8 mouse cellular contexts compared by ENCODE assay signal in genomic region chr7:16895511-16895910, GRCm38 (mm10). TPM values are rescaled to one million over a fixed set of nuclear protein-coding genes. Genes with fewer than 3 reads are reported as not detected.
DNase-seq lines count a peak whose midpoint lies in the region; ATAC-seq lines count a peak whose summit lies in the region.

No protein-coding gene starts in this region.

- no peaks in the 10 kb centered on the region for H3K36me3 ChIP-seq in heart, embryonic 13.5 days
- peaks cover 7% of the 10 kb centered on the region for H3K36me3 ChIP-seq in embryonic facial prominence, embryonic 10.5 days (replicated peaks)
- no peaks in the 10 kb centered on the region for H3K36me3 ChIP-seq in hindbrain, embryonic 14.5 days (replicated peaks; ENCODE audit: control insufficient read depth, insufficient read depth)
- H3K36me3 ChIP-seq in midbrain, embryonic 11.5 days (ENCODE audit: control insufficient read depth, insufficient read depth, low read length) = no peaks in the 10 kb centered on the region

- H3K27me3 ChIP-seq in heart, embryonic 13.5 days (replicated peaks) = peaks cover 60% of the 10 kb centered on the region
- H3K27me3 ChIP-seq in embryonic facial prominence, embryonic 10.5 days (replicated peaks; ENCODE audit: low read depth, poor library complexity, severe bottlenecking) = peaks cover 36% of the 10 kb centered on the region
- H3K27me3 ChIP-seq in hindbrain, embryonic 14.5 days (ENCODE audit: control insufficient read depth, insufficient read depth, low read length) = peaks cover 17% of the 10 kb centered on the region
- peaks cover 28% of the 10 kb centered on the region for H3K27me3 ChIP-seq in midbrain, embryonic 11.5 days (ENCODE audit: control insufficient read depth, insufficient read depth, low read length)

- H3K27ac ChIP-seq in heart, embryonic 13.5 days (replicated peaks) = no peak overlapping the region
- H3K27ac ChIP-seq in embryonic facial prominence, embryonic 10.5 days (replicated peaks) = 0 out of 2 replicates have a peak overlapping the region, but pooled peaks have one; percentile 35
- H3K27ac ChIP-seq in hindbrain, embryonic 14.5 days = no peak overlapping the region
- H3K27ac ChIP-seq in midbrain, embryonic 11.5 days (ENCODE audit: low read depth, low read length) = no peak overlapping the region

- peaks cover 44% of the 10 kb centered on the region for H3K4me1 ChIP-seq in heart, embryonic 13.5 days
- peaks cover 63% of the 10 kb centered on the region for H3K4me1 ChIP-seq in embryonic facial prominence, embryonic 10.5 days
- H3K4me1 ChIP-seq in hindbrain, embryonic 14.5 days (replicated peaks; ENCODE audit: control insufficient read depth, insufficient read depth, low read length) = peaks cover 17% of the 10 kb centered on the region
- H3K4me1 ChIP-seq in midbrain, embryonic 11.5 days (ENCODE audit: control insufficient read depth, insufficient read depth, low read length) = peaks cover 25% of the 10 kb centered on the region

- no peaks in the 10 kb centered on the region for H3K9me3 ChIP-seq in heart, embryonic 13.5 days
- no peaks in the 10 kb centered on the region for H3K9me3 ChIP-seq in embryonic facial prominence, embryonic 10.5 days
- no peaks in the 10 kb centered on the region for H3K9me3 ChIP-seq in hindbrain, embryonic 14.5 days (ENCODE audit: control insufficient read depth, low read length)
- no peaks in the 10 kb centered on the region for H3K9me3 ChIP-seq in midbrain, embryonic 11.5 days (ENCODE audit: control insufficient read depth, low read length)

- no peak for DNase-seq in heart, postnatal 36 days
- no peak for DNase-seq in embryonic facial prominence, embryonic 10.5 days (ENCODE audit: low spot score)
- no peak for DNase-seq in hindbrain, embryonic 14.5 days (ENCODE audit: low spot score)
- DNase-seq in midbrain, embryonic 11.5 days (ENCODE audit: low spot score, missing footprints) = no peak
- no peak for DNase-seq in left cerebral cortex, adult 8-10 months (ENCODE audit: low spot score in 2 of 2)
- no peak for DNase-seq in spleen, adult 12 weeks (ENCODE audit: low spot score)
- no peak for DNase-seq in left cerebral cortex, adult 9 months (ENCODE audit: low spot score in 2 of 2)

- ATAC-seq in heart, embryonic 13.5 days (ENCODE audit: extremely low read depth, insufficient number of reproducible peaks, low FRiP score, low TSS enrichment) = no peak
- no peak for ATAC-seq in hindbrain, embryonic 14.5 days (ENCODE audit: low FRiP score)
- ATAC-seq in midbrain, embryonic 11.5 days (ENCODE audit: low FRiP score) = no peak

- 37% methylated on average over 10 of the region's 10 CpGs for WGBS in heart, embryonic 13.5 days
- 31% methylated on average over 10 of the region's 10 CpGs for WGBS in embryonic facial prominence, embryonic 10.5 days
- 27% methylated on average over 10 of the region's 10 CpGs for WGBS in hindbrain, embryonic 14.5 days
- WGBS in midbrain, embryonic 11.5 days = 33% methylated on average over 10 of the region's 10 CpGs

- peak overlapping the region; percentile 72 for H3K4me2 ChIP-seq in heart, embryonic 13.5 days
- H3K4me2 ChIP-seq in hindbrain, embryonic 14.5 days (replicated peaks) = peak overlapping the region; percentile 48
- H3K4me2 ChIP-seq in midbrain, embryonic 11.5 days = peak overlapping the region; percentile 45

- H3K4me3 ChIP-seq in heart, embryonic 13.5 days = peak overlapping the region; percentile 35
- peak overlapping the region; percentile 55 for H3K4me3 ChIP-seq in embryonic facial prominence, embryonic 10.5 days
- peak overlapping the region; percentile 15; the same call in 1 of the 2 replicates for H3K4me3 ChIP-seq in hindbrain, embryonic 14.5 days (replicated peaks; ENCODE audit: low read length)
- H3K4me3 ChIP-seq in midbrain, embryonic 11.5 days (ENCODE audit: low read depth, low read length) = peak overlapping the region; percentile 14; the same call in 1 of the 2 replicates

- peak overlapping the region; percentile 71 for H3K9ac ChIP-seq in heart, embryonic 13.5 days
- H3K9ac ChIP-seq in hindbrain, embryonic 14.5 days = 0 out of 2 replicates have a peak overlapping the region, but pooled peaks have one; percentile 20
- H3K9ac ChIP-seq in midbrain, embryonic 11.5 days (ENCODE audit: low read length) = peak overlapping the region; percentile 24; the same call in 1 of the 2 replicates

- intact Hi-C loops in heart, postnatal 36 days (cut with DNase I) = loop anchor here (1.0 kb wide), 1 partner anchor 18 kb away; no protein-coding TSS in a partner anchor

RNA-seq across cellular contexts. Expression of gene Gng8, which starts 3.9 kb away (rescaled TPM):
- polyA plus RNA-seq in heart, embryonic 13.5 days (2015; fragmentation: Nextera tagmentation; extraction: Ambion mirVana) = 4.5 and 4.9 TPM in 2 replicates
- total RNA-seq in heart, postnatal 36 days (2021) = 1 to 10 TPM in 1 of 2 experiments, under 1 TPM in 1; 0.54 to 1.3 TPM
- polyA plus RNA-seq in embryonic facial prominence, embryonic 10.5 days (2016; fragmentation: Nextera tagmentation; extraction: Ambion mirVana) = 14.7 and 20.3 TPM in 2 replicates
- polyA plus RNA-seq in hindbrain, embryonic 14.5 days (2014; fragmentation: Nextera tagmentation; extraction: Ambion mirVana) = 0.78 and 2.5 TPM in 2 replicates
- polyA plus RNA-seq in midbrain, embryonic 11.5 days (2014; fragmentation: Nextera tagmentation; extraction: Ambion mirVana) = 9.7 and 10.2 TPM in 2 replicates
- 1 to 10 TPM; 2.1 to 3.5 (median 3.5) TPM for total RNA-seq in left cerebral cortex, adult 8-10 months (2022)

RNA-seq across cellular contexts. Expression of gene Ptgir, which starts 10.8 kb away (rescaled TPM):
- 0.32 and 0.59 TPM in 2 replicates for polyA plus RNA-seq in heart, embryonic 13.5 days (2015; fragmentation: Nextera tagmentation; extraction: Ambion mirVana)
- 1 to 10 TPM; 2.9 TPM for total RNA-seq in heart, postnatal 36 days (2021)
- 0.52 and 0.64 TPM in 2 replicates for polyA plus RNA-seq in embryonic facial prominence, embryonic 10.5 days (2016; fragmentation: Nextera tagmentation; extraction: Ambion mirVana)
- polyA plus RNA-seq in hindbrain, embryonic 14.5 days (2014; fragmentation: Nextera tagmentation; extraction: Ambion mirVana) = 0.26 TPM in 1 of 2 replicates, not detected in the other
- 0.94 and 1.2 TPM in 2 replicates for polyA plus RNA-seq in midbrain, embryonic 11.5 days (2014; fragmentation: Nextera tagmentation; extraction: Ambion mirVana)
- under 1 TPM in 3 of 4 experiments, not detected in 1; 0.11 to 0.16 (median 0.13) TPM for total RNA-seq in left cerebral cortex, adult 8-10 months (2022)

RNA-seq across cellular contexts. Expression of gene Dact3, which starts 20.4 kb away (rescaled TPM):
- 4.6 and 4.7 TPM in 2 replicates for polyA plus RNA-seq in heart, embryonic 13.5 days (2015; fragmentation: Nextera tagmentation; extraction: Ambion mirVana)
- 10 to 100 TPM; 11.2 to 11.7 TPM for total RNA-seq in heart, postnatal 36 days (2021)
- polyA plus RNA-seq in embryonic facial prominence, embryonic 10.5 days (2016; fragmentation: Nextera tagmentation; extraction: Ambion mirVana) = 5.5 and 6.0 TPM in 2 replicates
- polyA plus RNA-seq in hindbrain, embryonic 14.5 days (2014; fragmentation: Nextera tagmentation; extraction: Ambion mirVana) = 5.8 and 6.6 TPM in 2 replicates
- 4.8 and 5.3 TPM in 2 replicates for polyA plus RNA-seq in midbrain, embryonic 11.5 days (2014; fragmentation: Nextera tagmentation; extraction: Ambion mirVana)
- total RNA-seq in left cerebral cortex, adult 8-10 months (2022) = 100 to 1,000 TPM; 163 to 169 (median 166) TPM

RNA-seq across cellular contexts. Expression of gene Calm3, which starts 28.4 kb away (rescaled TPM):
- 85.5 and 101 TPM in 2 replicates for polyA plus RNA-seq in heart, embryonic 13.5 days (2015; fragmentation: Nextera tagmentation; extraction: Ambion mirVana)
- total RNA-seq in heart, postnatal 36 days (2021) = 100 to 1,000 TPM; 182 to 193 TPM
- 121 and 126 TPM in 2 replicates for polyA plus RNA-seq in embryonic facial prominence, embryonic 10.5 days (2016; fragmentation: Nextera tagmentation; extraction: Ambion mirVana)
- 510 and 527 TPM in 2 replicates for polyA plus RNA-seq in hindbrain, embryonic 14.5 days (2014; fragmentation: Nextera tagmentation; extraction: Ambion mirVana)
- 284 and 295 TPM in 2 replicates for polyA plus RNA-seq in midbrain, embryonic 11.5 days (2014; fragmentation: Nextera tagmentation; extraction: Ambion mirVana)
- 1,000 to 10,000 TPM; 1,595 to 1,874 (median 1,737) TPM for total RNA-seq in left cerebral cortex, adult 8-10 months (2022)

RNA-seq across cellular contexts. Expression of gene Pnmal2, which starts 49.0 kb away (rescaled TPM):
- polyA plus RNA-seq in heart, embryonic 13.5 days (2015; fragmentation: Nextera tagmentation; extraction: Ambion mirVana) = 4.0 and 4.1 TPM in 2 replicates
- 1 to 10 TPM; 3.4 to 3.9 TPM for total RNA-seq in heart, postnatal 36 days (2021)
- polyA plus RNA-seq in embryonic facial prominence, embryonic 10.5 days (2016; fragmentation: Nextera tagmentation; extraction: Ambion mirVana) = 2.9 and 4.6 TPM in 2 replicates
- polyA plus RNA-seq in hindbrain, embryonic 14.5 days (2014; fragmentation: Nextera tagmentation; extraction: Ambion mirVana) = 96.1 and 96.4 TPM in 2 replicates
- polyA plus RNA-seq in midbrain, embryonic 11.5 days (2014; fragmentation: Nextera tagmentation; extraction: Ambion mirVana) = 8.3 and 8.6 TPM in 2 replicates
- total RNA-seq in left cerebral cortex, adult 8-10 months (2022) = 100 to 1,000 TPM; 270 to 304 (median 294) TPM

Comparison
In these comparisons a context has a peak if more than half of its experiments do, and no peak if none do; other contexts are left out.
1. H3K9ac ChIP-seq: peak in every context shown above with its lines; median percentile 71 in heart, embryonic 13.5 days; 24 in midbrain, embryonic 11.5 days; 20 in hindbrain, embryonic 14.5 days.